Mouse (Mus musculus): Measurements from ENCODE around the gene Spata2. TPM values are rescaled to one million over a fixed set of nuclear protein-coding genes. Genes with fewer than 3 reads are reported as not detected.

The Spata2 gene
- polyA plus RNA-seq, 1 experiment from 2014 or later: 23.7 TPM

DNA sequence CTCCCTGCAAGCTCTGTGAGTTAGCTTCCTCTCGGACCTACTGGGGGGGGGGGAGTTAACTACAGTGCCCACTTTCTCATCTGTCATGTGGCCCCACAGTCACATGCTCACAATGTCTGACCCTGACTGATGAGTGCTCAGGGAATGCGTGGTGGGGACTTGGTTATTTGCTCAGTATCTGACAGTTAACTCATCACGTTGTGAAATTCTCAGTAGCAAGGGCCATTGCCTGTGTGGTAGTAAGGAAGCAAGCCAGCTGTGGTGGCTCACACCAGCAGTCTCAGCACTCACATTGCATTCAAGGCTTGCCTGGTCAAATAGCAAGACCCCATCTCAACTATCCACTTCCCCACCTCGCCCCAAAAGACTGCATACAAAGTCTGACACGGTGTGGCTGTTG, 25.5 kb downstream of the Spata2 start:
- CTCF ChIA-PET: no interaction called here
- ATAC-seq (no peak), DNase-seq (ENCODE audit: low read depth, low spot score) (no peak)
- in situ Hi-C loops (cut with MboI; ENCODE audit: low pct_unique_long_range_greater_than_20kb): no loop called here
- TF ChIP-seq CTCF (IDR thresholded peaks at IDR 0.05): no peak
- no peaks in the 10 kb centered on the region for H3K27me3 ChIP-seq
- POLR2A ChIA-PET: no interaction called here

DNA sequence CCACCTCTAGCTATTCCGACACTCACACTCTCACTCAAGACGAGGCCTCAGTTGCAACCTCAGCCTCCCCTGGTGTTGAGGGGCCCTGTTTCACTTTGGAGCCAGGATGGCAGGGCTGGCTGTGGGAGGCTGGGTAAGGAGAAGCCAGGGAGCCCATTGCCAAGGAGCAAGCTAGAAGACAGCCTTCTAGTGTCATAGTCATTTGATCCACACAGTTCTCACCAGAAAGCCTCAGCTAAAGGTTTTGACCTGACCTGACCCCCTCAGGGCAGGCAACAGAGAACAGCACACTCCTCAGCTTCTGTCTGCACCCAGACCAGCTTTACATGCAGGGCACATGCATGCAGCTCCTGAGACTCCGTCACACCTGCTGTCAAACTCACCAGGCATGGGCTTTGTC, 26.7 kb downstream of the Spata2 start:
- DNase-seq (ENCODE audit: low read depth, low spot score) (no peak), ATAC-seq (no peak)
- ChIA-PET POLR2A (no interaction called here), CTCF (interaction anchor here (1.6 kb wide), 1 partner anchor 10 kb away, joined by 4 read pairs; no protein-coding TSS in a partner anchor)
- TF ChIP-seq CTCF (IDR thresholded peaks at IDR 0.05): no peak
- no peaks in the 10 kb centered on the region for H3K27me3 ChIP-seq
- in situ Hi-C loops (cut with MboI; ENCODE audit: low pct_unique_long_range_greater_than_20kb): no loop called here

DNA sequence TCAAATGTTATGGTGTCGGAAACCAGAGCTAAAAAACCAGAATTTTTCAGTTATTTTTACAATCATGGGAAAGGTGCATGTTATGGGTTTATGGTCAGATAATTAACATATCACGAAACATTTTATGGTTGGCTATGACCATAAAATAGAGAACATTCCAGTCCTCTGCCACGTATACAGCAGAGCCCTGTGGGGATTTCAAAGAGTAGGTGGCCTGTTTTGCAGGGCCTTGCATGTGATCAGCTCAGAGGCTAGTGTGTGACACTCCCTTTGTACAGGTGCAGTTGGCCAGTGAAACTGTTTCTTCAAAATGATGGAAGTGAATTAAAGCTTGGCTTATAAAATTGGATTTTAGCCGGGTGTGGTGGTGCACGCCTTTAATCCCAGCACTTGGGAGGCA, 28.9 kb downstream of the Spata2 start:
- CTCF ChIA-PET: interaction anchor here (1.0 to 1.5 kb wide), 5 partner anchors 11 to 184 kb away, joined by 3 to 5 read pairs (median 3); no protein-coding TSS in a partner anchor
- ATAC-seq (no peak), DNase-seq (ENCODE audit: low read depth, low spot score) (no peak)
- H3K27me3 ChIP-seq: no peaks in the 10 kb centered on the region
- TF ChIP-seq CTCF (IDR thresholded peaks at IDR 0.05): no peak
- POLR2A ChIA-PET: interaction anchor here (1.0 to 1.2 kb wide), 2 partner anchors 23 to 28 kb away, joined by 4 read pairs; no protein-coding TSS in a partner anchor
- in situ Hi-C loops (cut with MboI; ENCODE audit: low pct_unique_long_range_greater_than_20kb): no loop called here

DNA sequence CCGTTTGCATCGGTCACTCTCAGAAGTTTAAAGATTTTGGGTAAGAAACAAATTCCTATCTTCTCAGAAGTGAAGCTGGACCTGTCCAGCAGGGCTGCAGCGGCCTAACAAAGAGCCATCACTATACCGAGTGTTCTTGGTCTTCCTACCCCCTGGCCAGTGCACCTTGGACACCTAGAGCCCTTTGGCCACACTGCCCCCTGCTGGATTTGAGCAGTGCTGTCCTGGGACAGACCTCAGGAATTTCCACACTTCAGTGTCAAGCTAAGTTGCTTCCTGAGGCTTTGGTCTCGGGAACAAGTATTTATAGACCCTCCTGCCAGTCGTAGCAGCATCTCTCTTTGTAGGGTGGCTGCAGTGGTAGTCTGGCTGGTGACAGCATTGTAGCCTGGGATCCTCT, 29.7 kb downstream of the Spata2 start:
- peak; percentile 88 for TF ChIP-seq CTCF (IDR thresholded peaks at IDR 0.05)
- CTCF ChIA-PET: interaction anchor here (0.7 to 1.5 kb wide), 7 partner anchors 9 to 184 kb away, joined by 3 to 5 read pairs (median 3); no protein-coding TSS in a partner anchor
- ATAC-seq: peak; percentile 72
- H3K27me3 ChIP-seq: no peaks in the 10 kb centered on the region
- no peak for DNase-seq (ENCODE audit: low read depth, low spot score)
- POLR2A ChIA-PET: interaction anchor here (1.0 to 1.2 kb wide), 2 partner anchors 23 to 29 kb away, joined by 4 read pairs; no protein-coding TSS in a partner anchor
- in situ Hi-C loops (cut with MboI; ENCODE audit: low pct_unique_long_range_greater_than_20kb): no loop called here

DNA sequence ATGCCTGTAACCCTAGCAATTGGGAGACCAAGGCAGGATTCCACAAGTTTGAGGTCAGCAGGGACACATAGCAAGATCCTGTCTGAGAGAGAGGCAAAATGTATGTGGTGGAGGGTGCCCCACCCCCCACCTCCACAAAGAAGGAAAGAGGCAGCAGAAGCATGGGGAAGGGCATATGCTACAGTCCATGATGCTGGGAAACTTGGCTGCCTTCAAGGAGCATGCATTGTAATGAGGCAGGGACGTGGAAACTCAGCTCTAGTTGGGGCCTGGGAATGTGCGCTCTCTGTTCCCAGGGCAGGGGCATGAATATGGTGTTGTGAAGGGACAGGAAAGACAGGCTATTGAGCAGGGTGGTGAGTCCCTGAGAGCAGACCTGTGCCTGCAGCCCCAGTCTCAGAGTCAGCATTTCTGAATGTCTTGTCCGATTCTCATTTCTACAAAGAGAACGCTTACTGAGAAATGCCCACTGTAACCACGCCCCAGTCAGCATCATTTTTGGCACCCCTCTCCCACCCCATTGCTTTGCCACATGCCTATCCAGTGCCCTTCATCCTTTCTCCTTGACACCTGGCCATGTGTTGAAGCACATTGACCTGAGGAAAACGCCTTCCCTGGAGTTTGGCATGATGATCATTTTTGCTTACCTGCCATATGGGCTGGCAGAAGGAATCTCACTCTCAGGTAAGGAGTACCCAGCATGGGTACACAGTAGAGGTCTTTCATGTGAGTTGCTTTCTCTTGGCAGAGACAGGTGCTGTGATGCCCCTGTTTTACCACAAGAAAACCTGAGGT, 33.4 kb downstream of the Spata2 start:
- POLR2A ChIA-PET: no interaction called here
- TF ChIP-seq CTCF (IDR thresholded peaks at IDR 0.05): no peak

DNA sequence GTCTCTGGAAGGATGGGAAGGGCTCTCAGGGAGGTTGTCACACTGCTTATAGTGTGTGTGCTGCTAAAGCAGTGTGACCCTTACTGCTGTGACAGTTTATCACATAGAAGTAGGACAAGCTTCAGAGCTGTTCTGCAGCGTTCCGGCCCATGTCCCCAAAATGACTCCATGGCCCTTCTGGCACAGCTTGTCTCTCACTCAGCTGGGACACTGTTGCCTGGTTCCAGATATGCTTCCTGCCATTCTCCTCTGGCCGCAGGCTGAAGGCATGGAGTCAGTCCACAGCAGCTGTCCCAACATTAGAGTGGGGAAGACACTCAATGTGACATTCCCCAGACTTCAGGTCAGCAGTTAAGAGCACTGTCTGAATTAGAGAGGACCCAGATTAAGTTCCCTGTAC, 34.1 kb downstream of the Spata2 start:
- TF ChIP-seq CTCF (IDR thresholded peaks at IDR 0.05): no peak
- DNase-seq (ENCODE audit: low read depth, low spot score): no peak
- no peak for ATAC-seq
- ChIA-PET POLR2A (interaction anchor here (0.8 kb wide), 1 partner anchor 12 kb away, joined by 4 read pairs; no protein-coding TSS in a partner anchor), CTCF (no interaction called here)
- in situ Hi-C loops (cut with MboI; ENCODE audit: low pct_unique_long_range_greater_than_20kb): no loop called here
- no peaks in the 10 kb centered on the region for H3K27me3 ChIP-seq

More for the DNA sequence above, 33.4 kb downstream of the Spata2 start:
- ATAC-seq (no peak), DNase-seq (ENCODE audit: low read depth, low spot score) (no peak)
- in situ Hi-C loops (cut with MboI; ENCODE audit: low pct_unique_long_range_greater_than_20kb): no loop called here
- H3K27me3 ChIP-seq: no peaks in the 10 kb centered on the region
- CTCF ChIA-PET: no interaction called here

DNA sequence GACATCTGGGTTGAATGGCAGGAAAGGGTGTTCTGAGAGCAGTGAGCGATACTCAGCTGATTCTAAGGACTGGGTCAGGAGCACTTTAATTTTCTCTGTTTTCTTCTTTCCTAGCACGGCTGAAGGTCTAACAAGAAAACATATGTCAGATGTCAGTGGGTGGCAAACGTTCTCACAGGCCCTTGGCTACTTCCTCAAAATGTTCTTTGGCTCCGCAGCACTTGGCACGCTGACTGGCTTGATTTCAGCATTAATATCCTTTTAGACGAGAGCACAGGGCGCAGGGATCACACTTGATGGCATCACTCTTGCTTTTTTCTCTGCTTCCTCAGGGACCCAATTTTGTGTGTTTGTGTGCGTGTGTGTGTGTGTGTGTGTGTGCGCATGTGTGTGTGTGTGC, 35.5 kb downstream of the Spata2 start:
- in situ Hi-C loops (cut with MboI; ENCODE audit: low pct_unique_long_range_greater_than_20kb): no loop called here
- DNase-seq (ENCODE audit: low read depth, low spot score) (no peak), ATAC-seq (no peak)
- POLR2A ChIA-PET: no interaction called here
- CTCF ChIA-PET: interaction anchor here (1.4 kb wide), 1 partner anchor 8 kb away, joined by 4 read pairs; no protein-coding TSS in a partner anchor
- H3K27me3 ChIP-seq: no peaks in the 10 kb centered on the region
- TF ChIP-seq CTCF (IDR thresholded peaks at IDR 0.05): no peak

DNA sequence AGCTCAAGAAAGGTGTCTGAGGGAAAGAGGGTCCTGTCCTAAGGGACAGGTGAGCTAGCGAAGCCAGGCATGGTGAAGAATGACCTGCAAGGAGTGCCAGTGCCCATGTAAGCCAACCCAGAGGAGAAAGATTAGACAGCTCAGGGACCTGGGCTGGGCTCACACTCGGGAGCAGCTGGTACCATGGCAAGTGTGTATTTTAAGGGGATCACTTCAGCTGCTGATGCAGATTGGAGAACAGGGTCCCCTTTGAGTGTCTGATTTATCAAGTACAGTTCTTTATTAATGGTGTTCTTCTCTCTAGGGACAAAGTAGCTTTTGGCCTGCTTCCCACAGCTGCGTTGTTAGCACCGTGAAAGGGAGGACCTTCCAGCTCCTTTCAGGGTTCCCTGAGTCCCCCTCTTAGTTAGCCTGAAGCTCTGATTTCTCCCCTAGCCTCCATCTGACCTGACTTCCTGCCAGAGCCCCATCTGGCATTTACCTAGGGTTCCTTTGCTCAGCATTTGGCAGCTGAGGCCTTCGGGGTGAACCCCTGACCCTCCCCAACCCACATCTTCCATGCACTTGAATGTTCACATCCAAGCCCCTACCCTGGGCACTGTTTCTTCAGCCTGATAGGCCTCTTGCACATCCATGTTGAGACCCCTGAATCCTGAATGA, 36.2 kb downstream of the Spata2 start:
- ATAC-seq (no peak), DNase-seq (ENCODE audit: low read depth, low spot score) (no peak)
- ChIA-PET CTCF (interaction anchor here (1.0 to 1.4 kb wide), 2 partner anchors 9 to 12 kb away, joined by 3 to 4 read pairs; no protein-coding TSS in a partner anchor), POLR2A (no interaction called here)
- in situ Hi-C loops (cut with MboI; ENCODE audit: low pct_unique_long_range_greater_than_20kb): no loop called here
- H3K27me3 ChIP-seq: no peaks in the 10 kb centered on the region
- no peak for TF ChIP-seq CTCF (IDR thresholded peaks at IDR 0.05)

DNA sequence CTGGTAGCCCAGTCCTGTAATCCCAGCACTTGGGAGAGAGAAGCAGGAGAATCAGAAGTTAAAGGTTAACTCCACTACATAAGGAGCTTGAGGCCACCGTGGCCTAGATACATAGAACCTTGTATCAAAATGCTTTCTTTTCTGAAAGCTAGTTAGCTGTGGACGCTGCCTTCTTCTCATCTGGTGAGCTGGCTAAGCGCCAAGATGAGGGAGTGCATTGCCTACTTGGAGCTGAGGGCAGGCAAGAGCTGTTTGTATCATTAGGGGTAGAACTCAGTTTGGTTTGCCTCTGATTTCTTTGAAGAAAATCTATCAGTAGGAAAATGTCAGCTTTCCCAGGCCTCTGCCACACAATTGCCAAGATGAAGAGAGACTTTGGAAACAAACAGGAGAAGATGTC, 38.9 kb downstream of the Spata2 start:
- DNase-seq (ENCODE audit: low read depth, low spot score) (no peak), ATAC-seq (no peak)
- CTCF ChIA-PET: no interaction called here
- POLR2A ChIA-PET: no interaction called here
- in situ Hi-C loops (cut with MboI; ENCODE audit: low pct_unique_long_range_greater_than_20kb): no loop called here
- TF ChIP-seq CTCF (IDR thresholded peaks at IDR 0.05): no peak
- H3K27me3 ChIP-seq: no peaks in the 10 kb centered on the region

DNA sequence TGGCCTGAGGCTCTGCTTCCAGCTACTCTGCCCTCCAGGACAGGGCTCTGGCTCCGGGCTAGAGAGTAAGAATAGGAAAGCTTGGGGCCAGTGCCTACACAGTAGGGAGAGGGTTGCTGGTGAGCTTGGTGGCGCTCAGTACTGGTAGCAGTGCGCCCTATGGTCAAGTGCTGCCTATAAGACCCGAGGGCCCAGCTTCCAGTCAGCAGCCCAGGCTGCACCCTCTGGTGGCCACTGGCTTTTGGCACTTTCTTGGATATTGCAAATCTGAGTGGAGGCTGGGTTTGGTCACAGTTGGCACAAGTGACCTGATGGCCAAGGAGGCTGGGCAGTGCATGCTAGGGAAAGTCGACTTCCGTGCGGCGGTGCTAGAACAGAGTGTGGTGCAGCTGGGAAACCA, 42.0 kb downstream of the Spata2 start:
- ChIA-PET CTCF (interaction anchor here (1.0 to 1.5 kb wide), 2 partner anchors 10 to 13 kb away, joined by 3 to 5 read pairs; no protein-coding TSS in a partner anchor), POLR2A (no interaction called here)
- no peak for ATAC-seq
- H3K27me3 ChIP-seq: no peaks in the 10 kb centered on the region
- no peak for TF ChIP-seq CTCF (IDR thresholded peaks at IDR 0.05)
- no peak for DNase-seq (ENCODE audit: low read depth, low spot score)
- in situ Hi-C loops (cut with MboI; ENCODE audit: low pct_unique_long_range_greater_than_20kb): no loop called here
